Mouse (Mus musculus): ENCODE measurements around the gene Ube2e1. TPM values are rescaled to one million over a fixed set of nuclear protein-coding genes. Genes with fewer than 3 reads are reported as not detected.

Gene Ube2e1
- polyA plus RNA-seq, 1 experiment from 2014 or later = 19.3 TPM

DNA sequence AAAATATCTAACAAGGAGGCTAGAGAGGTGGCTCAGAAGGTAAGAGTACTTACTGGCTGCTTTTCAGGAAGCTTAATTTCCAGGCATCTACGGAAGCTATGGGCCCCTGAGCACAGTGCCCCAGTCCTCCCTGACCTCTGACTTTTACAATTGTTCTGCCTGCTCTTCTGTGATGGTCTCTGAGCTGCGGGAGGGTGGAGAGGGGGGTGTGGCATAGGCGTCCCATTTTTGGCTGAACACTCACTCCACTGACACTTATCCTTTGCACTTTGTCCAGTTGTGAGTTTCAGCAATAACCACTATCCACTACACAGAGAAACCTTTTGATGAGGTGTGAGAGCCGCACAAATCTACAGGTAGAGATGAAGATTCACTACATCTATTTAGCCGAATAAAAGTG is 35.4 kb upstream of the Ube2e1 start:
- ATAC-seq (ENCODE audit: insufficient number of reproducible peaks, insufficient read depth, low FRiP score, low read depth) = no peak
- WGBS = 60% methylated on average over 5 of the region's 5 CpGs
- no peak overlapping the region for H3K27ac ChIP-seq (replicated peaks in 1 of 2; ENCODE audit: control insufficient read depth in 1 of 2, insufficient read depth in 1 of 2, low read depth in 2 of 2, low read length in 2 of 2)

DNA sequence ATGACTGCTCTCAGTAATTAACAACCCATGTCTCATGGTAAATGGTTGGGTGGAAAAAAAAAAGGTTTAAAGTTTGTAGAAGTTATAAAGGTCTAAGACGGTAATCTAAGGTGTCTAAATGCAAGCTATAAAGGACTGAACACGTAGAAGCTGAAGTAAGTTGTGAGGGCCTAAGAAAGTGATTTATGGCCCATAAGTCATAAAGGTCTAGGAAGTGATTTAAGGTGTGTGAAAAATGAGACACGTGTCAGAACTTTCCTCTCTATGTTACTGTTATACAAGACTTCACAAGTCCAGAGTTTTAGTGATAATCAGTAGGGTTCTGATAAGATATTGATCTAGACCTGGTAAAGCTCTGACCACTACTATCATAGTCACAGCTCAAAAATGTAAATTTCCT is 32.7 kb upstream of the Ube2e1 start:
- Histone ChIP-seq H3K4me3 (ENCODE audit: control insufficient read depth in 1 of 2, insufficient read depth in 1 of 2, low read depth in 1 of 2, low read length in 2 of 2) (no peak overlapping the region), H3K9me3 (ENCODE audit: control insufficient read depth, low read length) (no peaks in the 10 kb centered on the region), H3K27me3 (ENCODE audit: control insufficient read depth, insufficient read depth, low read length) (no peaks in the 10 kb centered on the region), H3K4me1 (ENCODE audit: control insufficient read depth in 2 of 2, insufficient read depth in 2 of 2, low read length in 2 of 2) (no peaks in the 10 kb centered on the region), H3K27ac (replicated peaks in 1 of 2; ENCODE audit: control insufficient read depth in 1 of 2, insufficient read depth in 1 of 2, low read depth in 2 of 2, low read length in 2 of 2) (no peak overlapping the region), H3K4me2 (ENCODE audit: low read length) (no peak overlapping the region), H3K36me3 (ENCODE audit: control insufficient read depth, insufficient read depth, low read length) (no peaks in the 10 kb centered on the region), H3K9ac (ENCODE audit: low read length) (no peak overlapping the region)
- ATAC-seq (ENCODE audit: insufficient number of reproducible peaks, insufficient read depth, low FRiP score, low read depth) = no peak
- WGBS = 67% methylated on average over 3 of the region's 3 CpGs

More for the DNA sequence above, 35.4 kb upstream of the Ube2e1 start:
- H3K27me3 ChIP-seq (ENCODE audit: control insufficient read depth, insufficient read depth, low read length) = no peaks in the 10 kb centered on the region
- no peaks in the 10 kb centered on the region for H3K36me3 ChIP-seq (ENCODE audit: control insufficient read depth, insufficient read depth, low read length)
- no peak overlapping the region for H3K4me2 ChIP-seq (ENCODE audit: low read length)
- no peaks in the 10 kb centered on the region for H3K9me3 ChIP-seq (ENCODE audit: control insufficient read depth, low read length)
- no peak overlapping the region for H3K4me3 ChIP-seq (ENCODE audit: control insufficient read depth in 1 of 2, insufficient read depth in 1 of 2, low read depth in 1 of 2, low read length in 2 of 2)
- H3K4me1 ChIP-seq (ENCODE audit: control insufficient read depth in 2 of 2, insufficient read depth in 2 of 2, low read length in 2 of 2) = no peaks in the 10 kb centered on the region
- no peak overlapping the region for H3K9ac ChIP-seq (ENCODE audit: low read length)

DNA sequence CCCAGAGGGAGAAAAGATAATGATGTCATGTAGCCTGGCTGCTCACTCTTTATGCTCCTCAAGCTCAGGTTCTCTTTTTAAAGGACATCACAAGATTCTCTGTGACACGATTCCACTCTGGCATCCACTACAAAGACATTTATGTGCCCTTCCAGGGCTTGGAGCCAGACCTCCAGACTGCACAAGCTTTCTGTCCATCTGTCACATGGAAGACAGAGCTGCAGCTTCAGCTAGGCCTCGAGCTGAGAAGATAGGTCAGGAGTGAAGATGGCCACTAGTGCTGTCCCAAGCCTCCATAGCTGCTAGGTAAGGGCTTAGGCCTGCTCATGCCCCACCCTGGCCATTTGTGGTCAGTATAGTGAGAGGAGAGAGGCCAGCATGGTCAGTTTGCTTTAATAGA is 24.8 kb upstream of the Ube2e1 start:
- no peak for ATAC-seq (ENCODE audit: insufficient number of reproducible peaks, insufficient read depth, low FRiP score, low read depth)
- Histone ChIP-seq H3K27ac (replicated peaks in 1 of 2; ENCODE audit: control insufficient read depth in 1 of 2, insufficient read depth in 1 of 2, low read depth in 2 of 2, low read length in 2 of 2) (no peak overlapping the region), H3K4me2 (ENCODE audit: low read length) (no peak overlapping the region), H3K27me3 (ENCODE audit: control insufficient read depth, insufficient read depth, low read length) (no peaks in the 10 kb centered on the region), H3K9me3 (ENCODE audit: control insufficient read depth, low read length) (no peaks in the 10 kb centered on the region), H3K36me3 (ENCODE audit: control insufficient read depth, insufficient read depth, low read length) (no peaks in the 10 kb centered on the region), H3K4me1 (ENCODE audit: control insufficient read depth in 2 of 2, insufficient read depth in 2 of 2, low read length in 2 of 2) (peaks cover 5 to 7% of the 10 kb centered on the region in 2 experiments; a peak in 3 of 4 replicates), H3K4me3 (ENCODE audit: control insufficient read depth in 1 of 2, insufficient read depth in 1 of 2, low read depth in 1 of 2, low read length in 2 of 2) (no peak overlapping the region), H3K9ac (ENCODE audit: low read length) (no peak overlapping the region)
- 41% methylated on average over 2 of the region's 2 CpGs for WGBS

DNA sequence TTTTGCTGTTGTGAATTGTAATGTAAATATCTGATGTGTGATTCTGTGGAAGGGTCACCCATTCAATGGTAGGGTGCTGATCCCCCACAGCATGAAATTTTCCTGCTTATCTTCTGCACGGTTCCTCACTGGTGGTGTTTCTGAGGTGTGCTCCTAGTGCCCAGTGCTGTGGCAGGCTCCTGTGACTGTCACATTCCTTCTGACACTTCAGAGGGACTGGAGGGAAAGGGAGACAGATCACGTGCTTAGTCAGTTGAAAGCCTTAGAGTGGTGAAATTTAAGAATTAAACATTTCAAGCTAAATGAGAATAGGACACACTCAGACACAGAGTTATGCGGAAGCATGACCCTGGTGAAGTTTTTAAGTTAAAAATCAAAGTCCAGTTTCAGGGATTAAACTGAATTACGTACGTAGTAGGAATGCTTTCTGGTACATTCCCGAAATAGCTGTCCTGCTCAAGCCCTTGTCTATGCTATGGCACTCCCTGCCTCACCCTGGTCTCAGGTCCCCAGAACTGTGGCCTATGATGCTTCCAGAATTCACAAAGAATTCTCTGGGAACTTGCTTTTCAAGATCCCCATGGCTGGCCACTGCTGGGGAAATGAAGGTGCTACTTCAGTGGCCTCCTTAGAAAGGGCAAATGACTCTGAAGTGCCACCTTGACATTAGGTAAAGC is 24.0 kb upstream of the Ube2e1 start:
- Histone ChIP-seq H3K27ac (replicated peaks in 1 of 2; ENCODE audit: control insufficient read depth in 1 of 2, insufficient read depth in 1 of 2, low read depth in 2 of 2, low read length in 2 of 2) (no peak overlapping the region), H3K9ac (ENCODE audit: low read length) (no peak overlapping the region), H3K4me2 (ENCODE audit: low read length) (no peak overlapping the region), H3K27me3 (ENCODE audit: control insufficient read depth, insufficient read depth, low read length) (no peaks in the 10 kb centered on the region), H3K4me3 (ENCODE audit: control insufficient read depth in 1 of 2, insufficient read depth in 1 of 2, low read depth in 1 of 2, low read length in 2 of 2) (no peak overlapping the region), H3K9me3 (ENCODE audit: control insufficient read depth, low read length) (no peaks in the 10 kb centered on the region), H3K4me1 (ENCODE audit: control insufficient read depth in 2 of 2, insufficient read depth in 2 of 2, low read length in 2 of 2) (peaks cover 5 to 7% of the 10 kb centered on the region in 2 experiments; a peak in 3 of 4 replicates), H3K36me3 (ENCODE audit: control insufficient read depth, insufficient read depth, low read length) (no peaks in the 10 kb centered on the region)
- 37% methylated on average over 6 of the region's 6 CpGs for WGBS
- no peak for ATAC-seq (ENCODE audit: insufficient number of reproducible peaks, insufficient read depth, low FRiP score, low read depth)

DNA sequence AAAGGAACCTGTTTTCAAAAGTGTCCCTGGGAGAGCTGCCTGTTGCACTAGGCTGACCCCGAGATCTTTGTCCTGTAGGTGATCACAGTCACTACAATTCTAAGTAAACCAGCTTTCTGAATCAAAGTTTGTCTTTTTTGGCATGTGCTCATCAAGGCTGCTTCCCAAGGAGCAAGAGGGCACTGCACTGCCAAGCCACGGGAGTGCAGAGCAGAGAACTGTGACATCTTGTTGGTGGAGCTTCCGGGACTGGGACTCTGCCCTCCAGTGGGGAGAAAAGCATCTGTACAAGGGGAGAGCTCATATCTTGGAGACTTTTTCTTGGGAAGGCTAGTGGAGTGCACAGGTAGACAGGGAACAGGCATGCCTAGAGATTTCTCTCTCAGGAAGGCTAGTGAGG is 21.9 kb upstream of the Ube2e1 start:
- ATAC-seq (ENCODE audit: insufficient number of reproducible peaks, insufficient read depth, low FRiP score, low read depth) = no peak
- no peaks in the 10 kb centered on the region for H3K9me3 ChIP-seq (ENCODE audit: control insufficient read depth, low read length)
- no peak overlapping the region for H3K4me3 ChIP-seq (ENCODE audit: control insufficient read depth in 1 of 2, insufficient read depth in 1 of 2, low read depth in 1 of 2, low read length in 2 of 2)
- WGBS = 54% methylated on average over 3 of the region's 3 CpGs
- H3K4me1 ChIP-seq (ENCODE audit: control insufficient read depth in 2 of 2, insufficient read depth in 2 of 2, low read length in 2 of 2) = peaks cover 5 to 7% of the 10 kb centered on the region in 2 experiments; a peak in 3 of 4 replicates
- no peaks in the 10 kb centered on the region for H3K27me3 ChIP-seq (ENCODE audit: control insufficient read depth, insufficient read depth, low read length)
- no peak overlapping the region for H3K27ac ChIP-seq (replicated peaks in 1 of 2; ENCODE audit: control insufficient read depth in 1 of 2, insufficient read depth in 1 of 2, low read depth in 2 of 2, low read length in 2 of 2)
- no peaks in the 10 kb centered on the region for H3K36me3 ChIP-seq (ENCODE audit: control insufficient read depth, insufficient read depth, low read length)
- no peak overlapping the region for H3K9ac ChIP-seq (ENCODE audit: low read length)
- no peak overlapping the region for H3K4me2 ChIP-seq (ENCODE audit: low read length)

DNA sequence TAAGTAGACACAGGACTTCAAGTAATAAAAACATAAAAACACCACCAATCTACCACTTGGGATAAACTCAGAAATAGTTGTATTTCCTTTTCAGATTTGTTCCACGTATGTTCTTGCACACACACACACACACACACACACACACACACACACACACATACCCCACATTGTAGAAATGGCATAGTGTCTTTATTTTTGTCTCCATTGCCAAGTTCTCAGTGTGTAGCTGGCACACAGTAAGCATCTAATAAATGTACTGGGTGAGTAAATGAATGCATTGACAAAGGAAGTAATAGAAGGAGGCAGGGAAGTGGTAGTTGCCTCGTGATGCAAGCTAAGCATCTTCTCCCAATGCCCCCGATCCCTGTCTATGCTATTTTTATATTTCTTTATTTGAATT is 21.3 kb upstream of the Ube2e1 start:
- 74% methylated on average over 3 of the region's 3 CpGs for WGBS
- no peaks in the 10 kb centered on the region for H3K9me3 ChIP-seq (ENCODE audit: control insufficient read depth, low read length)
- H3K27me3 ChIP-seq (ENCODE audit: control insufficient read depth, insufficient read depth, low read length) = no peaks in the 10 kb centered on the region
- H3K4me3 ChIP-seq (ENCODE audit: control insufficient read depth in 1 of 2, insufficient read depth in 1 of 2, low read depth in 1 of 2, low read length in 2 of 2) = no peak overlapping the region
- no peaks in the 10 kb centered on the region for H3K36me3 ChIP-seq (ENCODE audit: control insufficient read depth, insufficient read depth, low read length)
- no peak overlapping the region for H3K27ac ChIP-seq (replicated peaks in 1 of 2; ENCODE audit: control insufficient read depth in 1 of 2, insufficient read depth in 1 of 2, low read depth in 2 of 2, low read length in 2 of 2)
- ATAC-seq (ENCODE audit: insufficient number of reproducible peaks, insufficient read depth, low FRiP score, low read depth) = no peak
- H3K4me2 ChIP-seq (ENCODE audit: low read length) = no peak overlapping the region
- peaks cover 5 to 7% of the 10 kb centered on the region in 2 experiments; a peak in 3 of 4 replicates for H3K4me1 ChIP-seq (ENCODE audit: control insufficient read depth in 2 of 2, insufficient read depth in 2 of 2, low read length in 2 of 2)
- H3K9ac ChIP-seq (ENCODE audit: low read length) = no peak overlapping the region

DNA sequence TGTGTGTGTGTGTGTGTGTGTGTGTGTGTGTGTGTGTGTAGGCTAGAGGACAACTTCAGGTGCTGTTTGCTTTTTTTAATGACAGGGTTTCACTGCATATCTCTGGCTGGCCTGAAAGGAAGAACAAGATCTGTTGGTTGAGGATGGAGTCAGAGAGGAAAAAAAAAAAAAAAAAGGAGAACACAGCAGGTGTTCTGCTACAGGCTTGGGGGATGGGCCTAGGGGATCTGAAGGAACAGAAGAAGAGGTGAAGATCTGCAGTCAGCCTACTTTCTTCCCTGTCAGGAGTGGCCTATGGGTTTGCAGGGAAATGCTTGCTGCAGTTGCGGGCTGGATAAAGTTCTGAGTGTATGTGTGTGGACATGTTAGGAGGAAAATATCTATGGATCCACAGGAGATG is 19.0 kb upstream of the Ube2e1 start:
- Histone ChIP-seq H3K9me3 (ENCODE audit: control insufficient read depth, low read length) (no peaks in the 10 kb centered on the region), H3K4me2 (ENCODE audit: low read length) (no peak overlapping the region), H3K36me3 (ENCODE audit: control insufficient read depth, insufficient read depth, low read length) (no peaks in the 10 kb centered on the region), H3K27ac (replicated peaks in 1 of 2; ENCODE audit: control insufficient read depth in 1 of 2, insufficient read depth in 1 of 2, low read depth in 2 of 2, low read length in 2 of 2) (no peak overlapping the region), H3K4me1 (ENCODE audit: control insufficient read depth in 2 of 2, insufficient read depth in 2 of 2, low read length in 2 of 2) (peaks cover 0 to 7% of the 10 kb centered on the region in 2 experiments; a peak in 2 of 4 replicates), H3K4me3 (ENCODE audit: control insufficient read depth in 1 of 2, insufficient read depth in 1 of 2, low read depth in 1 of 2, low read length in 2 of 2) (no peak overlapping the region), H3K27me3 (ENCODE audit: control insufficient read depth, insufficient read depth, low read length) (no peaks in the 10 kb centered on the region), H3K9ac (ENCODE audit: low read length) (no peak overlapping the region)
- no peak for ATAC-seq (ENCODE audit: insufficient number of reproducible peaks, insufficient read depth, low FRiP score, low read depth)
- 83% methylated on average over 1 of the region's 1 CpGs for WGBS

DNA sequence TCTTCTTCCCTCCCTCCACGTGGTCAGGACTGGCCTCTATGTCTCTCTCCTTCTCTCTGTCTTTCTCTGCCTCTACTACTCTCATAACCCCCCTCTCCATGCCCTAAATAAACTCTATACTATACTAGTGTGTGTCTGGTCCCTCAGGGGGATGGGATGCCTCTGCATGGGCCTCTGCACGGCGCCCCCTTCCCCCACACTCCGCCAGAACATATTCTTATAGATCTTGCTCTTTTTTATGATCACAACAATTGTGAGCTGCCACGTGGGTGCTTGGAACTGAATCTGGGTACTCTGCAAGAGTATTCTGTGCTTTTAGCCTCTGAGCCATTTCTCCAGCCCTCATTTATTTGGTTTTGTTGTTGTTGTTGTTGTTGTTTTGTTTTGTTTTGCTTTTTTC is 18.2 kb upstream of the Ube2e1 start:
- H3K4me2 ChIP-seq (ENCODE audit: low read length) = no peak overlapping the region
- H3K9ac ChIP-seq (ENCODE audit: low read length) = no peak overlapping the region
- no peaks in the 10 kb centered on the region for H3K27me3 ChIP-seq (ENCODE audit: control insufficient read depth, insufficient read depth, low read length)
- no peak overlapping the region for H3K27ac ChIP-seq (replicated peaks in 1 of 2; ENCODE audit: control insufficient read depth in 1 of 2, insufficient read depth in 1 of 2, low read depth in 2 of 2, low read length in 2 of 2)
- no peaks in the 10 kb centered on the region for H3K36me3 ChIP-seq (ENCODE audit: control insufficient read depth, insufficient read depth, low read length)
- WGBS = 60% methylated on average over 5 of the region's 5 CpGs
- no peaks in the 10 kb centered on the region for H3K4me1 ChIP-seq (ENCODE audit: control insufficient read depth in 2 of 2, insufficient read depth in 2 of 2, low read length in 2 of 2)
- no peak for ATAC-seq (ENCODE audit: insufficient number of reproducible peaks, insufficient read depth, low FRiP score, low read depth)
- no peaks in the 10 kb centered on the region for H3K9me3 ChIP-seq (ENCODE audit: control insufficient read depth, low read length)
- H3K4me3 ChIP-seq (ENCODE audit: control insufficient read depth in 1 of 2, insufficient read depth in 1 of 2, low read depth in 1 of 2, low read length in 2 of 2) = no peak overlapping the region

Measured in heart, embryonic 14.5 days (tissue).